Mouse (Mus musculus) liver, postnatal 0 days (tissue): ENCODE results near the gene Iba57.

ENCODE experiments used
- CTCF ChIP-seq: sonication (generic); IDR thresholded peaks from 2 replicates; pipeline ENCODE4 v1.5.1; 2016; ENCODE audit warnings: antibody characterized with exemption, low read depth
- EP300 ChIP-seq: IDR thresholded peaks from 2 replicates; pipeline ENCODE4 v1.6.1; 2016; ENCODE audit warnings: antibody characterized with exemption, low read depth, mild to moderate bottlenecking

DNA sequence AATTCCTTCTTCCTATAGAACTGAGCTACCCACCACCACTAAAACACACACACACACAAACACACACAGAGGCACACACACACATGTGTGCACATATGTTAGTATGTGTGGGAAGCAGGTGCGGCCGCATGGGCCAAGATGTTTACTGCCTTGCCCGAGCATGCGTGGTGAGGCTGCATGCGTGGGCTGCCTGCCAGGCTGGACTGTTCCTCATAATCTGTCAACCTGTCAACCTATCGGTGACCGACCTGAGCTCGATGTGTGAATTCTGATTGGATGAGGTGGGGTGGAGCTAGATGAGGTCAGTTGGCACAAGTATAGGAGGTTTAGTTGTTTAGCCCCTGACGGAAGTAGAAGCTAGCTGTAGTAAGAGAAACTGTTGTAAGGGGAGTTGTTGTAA, 32.8 kb downstream of the Iba57 start:
- TF ChIP-seq CTCF (no peak), EP300 (no peak)
